Mouse (Mus musculus) liver, embryonic 14.5 days (tissue): ENCODE measurements at regions not wholly inside any gene's neighbourhood (a gene's known extent, or its start where the extent isn't known, plus 50 kb on each side); places are given as distances from the start of the nearest gene placed in this dataset.

Experiments used
- CTCF ChIP-seq: IDR thresholded peaks from 2 replicates; pipeline ENCODE4 v1.5.1; 2016; ENCODE audit warnings: antibody characterized with exemption, low read depth, control low read depth
- EP300 ChIP-seq: IDR thresholded peaks from 2 replicates; pipeline ENCODE4 v1.6.1; 2016; ENCODE audit warnings: antibody characterized with exemption, low read depth

DNA sequence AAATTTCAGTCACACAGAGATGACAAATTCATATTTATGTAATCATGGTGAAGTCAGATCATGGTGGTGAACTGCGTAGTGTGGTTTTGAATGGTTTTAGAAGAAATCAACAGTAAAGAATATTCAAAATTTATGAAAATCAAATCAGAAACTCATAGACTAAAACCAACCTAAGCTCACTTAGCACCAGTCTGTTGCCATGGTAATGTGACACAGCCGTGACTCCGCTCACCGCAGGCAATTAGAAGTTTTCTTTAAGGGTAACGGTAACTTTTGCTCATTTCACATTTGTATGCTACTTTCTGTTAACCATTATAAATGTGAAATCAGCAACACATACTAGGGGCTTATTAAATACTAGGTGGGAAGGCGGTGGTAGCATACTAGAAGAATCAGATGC lies 147.0 kb downstream of the Mbl2 start:
- TF ChIP-seq CTCF, result no peak
- no peak for TF ChIP-seq EP300
